Mouse (Mus musculus): Measurements from ENCODE around the gene Plekha7.

GRCm38 (mm10) chr7:116306601-116307000, 1.6 kb downstream of the Plekha7 start:
- TF ChIP-seq POLR2A (IDR thresholded peaks at IDR 0.05; ENCODE audit: extremely low read depth, insufficient read depth, low read length) (no peak), CTCF (IDR thresholded peaks at IDR 0.05; ENCODE audit: low read depth, low read length) (no peak)
